In the genomic region with DNA sequence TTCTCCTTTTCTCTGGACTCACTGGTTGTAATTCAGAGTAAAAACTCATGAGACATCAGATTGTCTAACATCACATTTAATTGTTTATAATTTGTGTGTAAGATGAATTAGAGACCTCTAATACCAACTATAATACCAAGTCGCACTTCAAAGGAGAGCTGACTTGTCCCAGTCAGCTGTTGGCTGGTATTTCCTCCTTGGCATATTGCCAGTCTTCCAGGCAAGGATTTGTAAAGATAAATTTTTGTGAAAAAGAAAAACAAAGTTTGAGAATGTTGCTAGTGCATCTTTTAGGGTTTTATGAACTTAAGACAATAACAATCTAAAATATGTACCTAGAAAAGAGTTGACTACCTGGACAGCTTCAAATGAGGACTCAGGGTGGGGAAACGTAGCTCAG, we compare ENCODE assay signal across 17 mouse cellular contexts.
A peak's percentile ranks its signal among the peaks of the same experiment; 100 is the strongest.
DNase-seq lines count a peak whose midpoint lies in the region; ATAC-seq and TF ChIP-seq lines count a peak whose summit lies in the region.
"Had no signal": no experiment of that assay in that cellular context is flagged by ENCODE, and none has a peak within 500 bp of the region (broad histone marks: within the 10 kb centered on the region; RNA-seq: fewer than 3 reads in every experiment).

No protein-coding gene starts in this region.

- no peak for TF ChIP-seq CTCF in Patski (IDR thresholded peaks at IDR 0.05)

- ATAC-seq in Patski, result no peak
- ATAC-seq: forebrain, embryonic 15.5 days; intestine, postnatal 0 days had no signal

- no peaks in the 10 kb centered on the region for H3K9me3 ChIP-seq in heart, embryonic 10.5 days
- H3K9me3 ChIP-seq: embryonic facial prominence, embryonic 13.5 days; forebrain, embryonic 15.5 days; heart, embryonic 12.5 days; hindbrain, embryonic 10.5 days; hindbrain, embryonic 15.5 days had no signal

- CTCF ChIA-PET in Patski (lab: Charles Lee), result interaction anchor here (0.7 to 2.0 kb wide), 10 partner anchors 10 to 229 kb away, joined by 3 to 6 read pairs (median 3); no protein-coding TSS in a partner anchor

- H3K4me1 ChIP-seq in heart, embryonic 10.5 days, result peaks cover 26% of the 10 kb centered on the region

- no peaks in the 10 kb centered on the region for H3K36me3 ChIP-seq in heart, embryonic 10.5 days
- H3K36me3 ChIP-seq: embryonic facial prominence, embryonic 13.5 days; forebrain, embryonic 15.5 days; heart, embryonic 12.5 days; hindbrain, embryonic 10.5 days; hindbrain, embryonic 15.5 days had no signal

- peak; percentile 17 for DNase-seq in adrenal gland, postnatal 14 days
- no peak for DNase-seq in adrenal gland, postnatal 25 days
- no peak for DNase-seq in heart, embryonic 10.5 days (ENCODE audit: low spot score)
- no peak for DNase-seq in heart, adult 18-20 months
- DNase-seq in lung, postnatal 10 days, result peak; percentile 42
- no peak for DNase-seq in lung, postnatal 4 days
- DNase-seq in Patski (ENCODE audit: low read depth, low spot score), result peak; percentile 43
- DNase-seq in layer of hippocampus, postnatal 25 days (ENCODE audit: extremely low spot score in 1 of 2, low spot score in 1 of 2), result no peak
- DNase-seq: cerebellum, adult 8-10 months; heart, adult 2 months had no signal

- no peak overlapping the region for H3K4me3 ChIP-seq in heart, embryonic 10.5 days
- H3K4me3 ChIP-seq: embryonic facial prominence, embryonic 13.5 days; forebrain, embryonic 15.5 days; heart, adult 2 months; heart, embryonic 12.5 days; hindbrain, embryonic 10.5 days; hindbrain, embryonic 15.5 days had no signal

- H3K27me3 ChIP-seq in heart, embryonic 10.5 days (ENCODE audit: insufficient read depth, poor library complexity, severe bottlenecking), result no peaks in the 10 kb centered on the region
- H3K27me3 ChIP-seq in Patski, result no peaks in the 10 kb centered on the region
- H3K27me3 ChIP-seq: CH12.LX; embryonic facial prominence, embryonic 13.5 days; forebrain, embryonic 15.5 days; hindbrain, embryonic 15.5 days had no signal

- peak overlapping the region; percentile 12; the same call in 1 of the 2 replicates for H3K27ac ChIP-seq in heart, embryonic 10.5 days
- H3K27ac ChIP-seq: embryonic facial prominence, embryonic 13.5 days; forebrain, embryonic 15.5 days; heart, adult 2 months; hindbrain, embryonic 10.5 days; hindbrain, embryonic 15.5 days had no signal

- POLR2A ChIA-PET in Patski (lab: Charles Lee), result interaction anchor here (1.2 kb wide), 1 partner anchor 109 kb away, joined by 6 read pairs; no protein-coding TSS in a partner anchor

- 84% methylated on average over 2 of the region's 2 CpGs for WGBS in heart, embryonic 10.5 days

- in situ Hi-C loops in Patski (cut with MboI; ENCODE audit: low pct_unique_long_range_greater_than_20kb), result loop anchor here (10.0 kb wide), 1 partner anchor 581 kb away; no protein-coding TSS in a partner anchor

Comparison
In these comparisons a context has a peak if more than half of its experiments do, and no peak if none do; other contexts are left out.
1. DNase-seq: peak in adrenal gland, postnatal 14 days (single experiment), lung, postnatal 10 days (single experiment) and Patski (single experiment); none in adrenal gland, postnatal 25 days (single experiment), heart, embryonic 10.5 days (single experiment), heart, adult 18-20 months (0 of 2), lung, postnatal 4 days (0 of 2) and layer of hippocampus, postnatal 25 days (0 of 2).